Mouse (Mus musculus) right cerebral cortex, postnatal 14 days (tissue): ENCODE measurements around the gene Tspo.

Source experiments
- DNase-seq: peaks from one replicate; pipeline ENCODE4 v3.0.0; 2022

Gene Tspo

GRCm38 (mm10) chr15:83584741-83585220, 21.4 kb downstream of the Tspo start:
- no peak for DNase-seq

DNA sequence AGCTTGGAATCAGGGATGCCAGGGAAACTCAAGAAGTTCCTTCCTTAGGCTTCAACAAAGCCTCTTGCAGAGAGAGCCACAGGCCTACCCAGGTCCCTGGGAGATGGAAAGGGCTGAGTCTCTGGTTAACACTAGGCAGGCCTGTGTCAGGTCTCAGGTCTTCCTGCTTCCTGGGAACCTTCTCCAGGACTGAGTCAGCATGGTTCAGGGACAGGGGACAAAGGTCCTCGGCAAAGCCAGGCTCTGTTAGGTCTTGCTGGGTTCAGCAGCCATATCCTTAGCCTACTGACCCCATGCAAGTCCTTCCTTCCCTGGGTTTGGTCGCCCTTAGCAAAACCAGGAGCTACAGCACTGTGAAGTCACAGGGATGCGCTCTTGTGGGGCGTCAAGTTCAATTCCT, 27.4 kb downstream of the Tspo start:
- no peak for DNase-seq

DNA sequence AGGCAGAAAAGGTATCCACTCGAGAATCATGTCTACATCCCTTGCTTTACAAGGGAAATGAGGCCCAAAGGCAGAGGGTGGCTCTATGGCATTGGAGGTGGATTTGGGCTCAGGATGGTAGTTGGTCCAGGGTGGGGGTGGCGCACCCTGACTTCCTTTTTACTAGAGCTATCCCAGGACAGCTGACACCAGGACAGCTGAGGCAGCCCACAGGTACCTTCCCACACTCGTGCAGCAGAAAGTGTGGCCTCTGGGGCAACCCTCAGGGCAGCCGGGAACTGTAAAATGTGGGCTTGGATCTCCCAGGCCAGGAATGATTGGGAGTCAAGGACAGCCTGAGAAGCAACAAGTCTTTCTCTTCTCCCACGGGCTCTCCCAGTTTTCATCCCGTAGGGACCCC, 28.4 kb downstream of the Tspo start:
- DNase-seq = no peak

GRCm38 (mm10) chr15:83592260-83593188, 29.1 kb downstream of the Tspo start:
- no peak for DNase-seq

DNA sequence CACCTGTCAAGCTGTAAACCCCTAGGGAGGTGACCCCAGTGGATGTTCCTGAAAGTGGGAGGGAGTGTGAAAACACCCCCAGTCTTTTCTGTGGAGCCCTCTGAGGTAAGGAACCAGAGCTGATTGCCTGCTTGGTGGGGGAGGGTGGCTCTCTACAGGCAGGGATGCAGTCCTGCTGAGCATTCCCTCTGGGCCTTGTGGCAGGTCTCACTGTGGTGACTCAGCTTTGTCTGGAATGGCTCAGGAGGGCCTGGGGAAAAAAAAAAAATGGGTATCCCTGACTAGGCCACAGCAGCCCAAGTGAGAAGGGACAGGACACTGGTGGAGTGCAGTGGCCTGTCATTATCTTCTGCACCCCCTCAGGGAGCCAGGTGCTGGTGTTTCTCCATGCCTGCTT, 29.8 kb downstream of the Tspo start:
- no peak for DNase-seq

- DNase-seq = no peak
These were observed 30.5 kb downstream of the Tspo start for GRCm38 (mm10) chr15:83593702-83594512.

- peak; percentile 96 for DNase-seq
These were observed 31.3 kb downstream of the Tspo start, which contains the start of gene Ttll12 for GRCm38 (mm10) chr15:83594513-83595363. Ttll12 (minus strand) TSS chr15:83595157.

DNA sequence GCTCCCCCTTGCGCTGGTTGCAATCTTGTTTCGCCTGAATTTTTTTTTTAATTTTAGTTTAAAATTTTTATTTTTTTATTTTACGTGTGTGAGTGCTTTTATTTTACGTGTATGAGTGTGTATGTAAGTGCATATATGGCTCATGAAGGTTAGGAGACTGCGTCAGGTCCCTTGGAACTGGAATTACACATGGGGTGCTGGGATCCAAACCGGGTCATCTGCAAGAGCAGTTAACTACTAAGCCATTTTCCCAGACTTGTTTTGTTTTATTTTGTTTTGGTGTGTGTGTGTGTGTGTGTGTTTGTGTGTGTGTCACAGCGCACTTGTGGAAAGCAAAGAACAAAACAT, 31.9 kb downstream of the Tspo start:
- no peak for DNase-seq

DNA sequence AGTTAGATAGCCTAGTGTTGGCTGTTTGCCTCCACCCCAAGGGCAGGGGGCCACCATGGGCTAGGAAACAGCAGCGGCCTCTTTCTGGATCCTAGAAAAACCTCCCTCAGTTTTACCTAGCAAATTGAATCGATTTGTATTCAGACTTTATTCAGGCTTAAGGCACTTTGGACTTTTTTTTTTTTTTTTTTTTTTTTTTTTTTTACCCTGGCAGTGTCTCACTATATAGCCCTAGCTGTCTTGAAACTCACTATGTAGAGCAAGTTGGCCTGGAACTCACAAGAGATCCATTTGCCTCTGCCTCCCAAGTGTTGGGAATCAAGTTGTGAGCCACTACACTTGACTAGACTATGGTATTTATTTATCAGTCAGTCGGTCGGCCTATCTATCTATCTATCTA, 33.4 kb downstream of the Tspo start:
- DNase-seq = no peak

DNA sequence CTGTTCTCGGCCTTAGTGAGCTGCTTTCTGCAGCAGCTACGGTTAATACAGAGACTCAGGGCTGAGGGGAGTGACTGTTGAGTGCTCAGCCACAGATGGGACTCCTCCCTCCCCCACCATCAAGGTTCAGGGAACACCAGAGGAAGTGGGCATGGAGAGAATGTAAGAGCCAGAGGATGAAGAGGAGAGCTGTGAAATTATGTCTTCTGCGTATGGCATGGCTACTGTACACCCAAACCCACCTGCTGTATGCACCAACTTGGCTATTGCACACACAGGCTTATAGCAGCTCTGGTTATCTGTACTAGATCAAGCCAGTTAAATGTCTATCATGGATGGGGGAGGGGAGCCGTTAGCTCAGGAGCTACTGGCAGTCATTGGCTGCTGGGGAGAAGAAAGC, 37.8 kb downstream of the Tspo start:
- DNase-seq = no peak

DNA sequence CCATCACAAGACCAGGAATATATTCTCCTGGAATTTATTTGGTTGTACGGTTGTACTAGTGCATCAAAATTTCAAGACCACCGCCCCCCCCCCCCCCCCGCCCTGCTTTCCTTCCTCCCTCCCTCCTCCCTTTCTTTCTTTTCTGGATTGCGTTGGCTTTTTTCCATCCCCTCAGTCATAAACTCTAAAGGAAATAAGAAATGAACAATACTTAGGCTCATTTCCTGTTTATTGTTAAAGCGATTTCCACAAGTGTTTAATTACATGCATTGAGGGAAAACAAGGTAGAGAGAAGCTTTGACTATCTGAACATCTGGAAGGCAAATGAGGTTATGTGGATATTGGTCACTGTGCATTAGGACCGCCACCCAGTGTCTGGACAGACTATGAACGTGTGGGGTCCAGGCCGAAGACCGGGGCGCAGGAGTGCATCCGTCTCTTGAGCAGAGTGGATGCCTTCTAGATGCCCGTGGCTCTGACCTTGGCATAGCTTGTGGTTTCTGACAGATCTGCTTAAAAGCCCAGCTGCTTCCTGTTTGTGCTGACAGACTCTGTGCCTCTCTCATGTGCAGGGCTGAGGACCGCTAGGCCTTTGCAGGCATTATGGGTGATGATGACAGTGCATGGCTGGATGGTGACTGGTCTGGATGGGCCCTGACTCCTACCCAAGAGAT, 39.1 kb downstream of the Tspo start:
- no peak for DNase-seq

DNA sequence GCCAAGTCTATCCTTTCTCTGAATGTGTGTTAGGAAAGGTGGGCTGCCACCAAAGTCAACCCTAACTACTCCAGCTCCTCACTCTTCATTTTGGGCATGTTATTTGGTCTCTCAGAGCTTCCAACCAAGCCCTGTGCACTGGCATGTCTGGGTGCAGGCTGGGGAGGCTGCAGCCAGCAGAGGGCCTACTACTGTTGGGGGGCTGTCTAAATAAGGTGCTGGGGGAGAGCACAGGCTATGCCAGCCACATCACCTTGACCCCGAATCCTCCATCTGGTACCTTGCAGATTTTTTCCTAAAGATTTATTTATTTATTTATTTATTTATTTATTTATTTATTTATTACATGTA, 39.6 kb downstream of the Tspo start:
- DNase-seq = no peak

GRCm38 (mm10) chr15:83603426-83603825, 40.0 kb downstream of the Tspo start:
- no peak for DNase-seq

DNA sequence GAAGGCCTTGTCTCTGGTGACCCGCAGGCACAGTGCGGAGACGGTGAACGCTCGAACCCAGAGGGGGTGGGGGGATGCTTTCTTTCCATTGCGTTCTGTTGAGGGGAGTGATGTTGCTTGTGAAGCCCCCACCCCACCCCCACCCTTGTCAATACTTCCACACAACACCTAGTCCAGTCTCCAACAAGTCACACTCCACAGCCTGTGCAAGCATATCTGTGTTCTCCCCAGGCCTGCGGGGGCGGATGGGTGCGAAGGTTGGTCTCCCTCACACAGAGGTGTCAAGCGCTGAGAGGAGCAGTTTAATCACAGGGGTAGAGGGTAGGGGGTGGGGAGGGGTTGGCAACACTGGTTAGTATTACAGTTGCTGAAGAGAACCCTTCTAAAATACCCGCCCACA, 42.8 kb downstream of the Tspo start:
- no peak for DNase-seq

GRCm38 (mm10) chr15:83606700-83607099, 43.3 kb downstream of the Tspo start:
- DNase-seq = no peak

- DNase-seq = peak; percentile 72
These were observed 43.9 kb downstream of the Tspo start for GRCm38 (mm10) chr15:83607115-83607802.

GRCm38 (mm10) chr15:83615245-83615644, 51.9 kb downstream of the Tspo start:
- no peak for DNase-seq
